Mouse (Mus musculus): Measurements from ENCODE around the gene Fam83g. TPM values are rescaled to one million over a fixed set of nuclear protein-coding genes. Genes with fewer than 3 reads are reported as not detected.

Gene Fam83g
- total RNA-seq, 2 experiments from 2014 or later: 0.07 to 0.24 TPM

DNA sequence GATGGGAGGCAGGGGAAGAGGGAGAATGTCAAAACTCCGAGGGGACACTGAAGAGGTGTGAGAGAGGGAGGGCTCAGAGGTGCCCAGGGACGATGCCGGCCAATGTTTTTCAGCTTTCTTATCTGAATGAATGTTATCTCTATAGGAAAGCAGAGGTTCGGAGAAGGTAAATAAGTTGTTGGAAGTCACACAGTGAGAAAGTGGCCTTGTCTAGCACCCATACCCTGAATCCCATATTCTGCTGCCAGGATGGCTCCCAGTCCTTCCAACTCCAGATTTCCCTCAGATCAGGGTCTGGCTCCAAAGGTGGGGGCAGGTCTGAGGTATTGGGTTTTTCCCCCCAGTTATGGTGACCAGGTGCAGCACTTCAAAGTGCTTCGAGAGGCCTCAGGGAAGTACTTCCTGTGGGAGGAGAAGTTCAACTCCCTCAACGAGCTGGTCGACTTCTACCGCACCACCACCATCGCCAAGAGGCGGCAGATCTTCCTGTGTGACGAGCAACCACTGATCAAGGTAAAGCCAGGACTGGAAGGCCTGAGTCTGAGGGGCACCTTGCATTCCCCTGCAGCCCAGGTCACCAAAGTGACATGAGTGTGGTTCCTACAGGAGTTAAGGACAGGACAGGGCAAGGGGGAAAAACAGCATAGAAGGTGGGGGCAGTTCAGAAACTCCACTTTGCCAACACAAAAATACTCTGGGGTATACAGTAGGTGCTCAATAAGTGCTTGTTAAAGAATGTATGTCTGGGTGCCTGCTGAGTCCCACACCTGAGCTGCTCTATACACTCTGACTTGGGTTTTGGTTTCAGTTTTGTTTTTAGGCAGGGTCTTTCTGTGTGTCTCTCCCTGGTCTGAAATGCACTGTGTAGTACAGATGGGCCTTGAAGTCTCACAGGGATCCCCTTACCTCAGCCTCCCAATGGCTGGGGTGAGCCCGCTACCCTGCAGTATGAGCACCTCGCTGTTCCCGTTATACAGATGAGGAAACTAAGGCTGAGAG lies 14.1 kb upstream of the Fam83g start:
- no peak for DNase-seq
- intact Hi-C loops (cut with DNase I): loop anchor here (5.0 kb wide), 1 partner anchor 42 kb away; no protein-coding TSS in a partner anchor

DNA sequence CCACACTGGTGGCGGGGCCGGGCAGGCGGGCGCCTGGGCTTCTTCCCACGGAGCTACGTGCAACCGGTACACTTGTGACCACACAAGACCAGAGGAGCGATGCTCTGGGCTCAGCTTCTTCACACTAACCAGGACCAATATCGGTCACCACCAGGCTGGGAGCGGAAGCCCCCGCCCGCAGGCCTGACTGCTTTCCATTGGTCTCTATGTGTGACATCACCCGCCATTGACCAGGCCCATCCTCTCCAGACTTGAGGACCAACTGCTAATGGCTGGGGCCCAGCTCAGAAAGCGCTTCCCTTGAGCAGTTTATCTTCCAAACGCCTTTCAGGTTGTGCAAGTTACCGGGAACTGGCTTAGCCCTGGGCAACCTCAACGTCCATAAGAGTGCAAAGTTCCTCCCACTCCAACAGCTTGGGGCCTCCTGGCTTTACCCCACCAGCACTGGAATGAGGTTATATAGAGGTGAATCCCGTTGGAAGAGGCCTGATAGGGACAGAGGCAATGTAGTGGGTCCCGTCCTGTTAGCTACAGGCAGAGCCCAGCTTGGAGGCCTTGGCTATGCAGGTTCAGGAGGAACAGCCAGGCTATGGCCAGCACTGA lies 12.0 kb upstream of the Fam83g start:
- no peak for DNase-seq

DNA sequence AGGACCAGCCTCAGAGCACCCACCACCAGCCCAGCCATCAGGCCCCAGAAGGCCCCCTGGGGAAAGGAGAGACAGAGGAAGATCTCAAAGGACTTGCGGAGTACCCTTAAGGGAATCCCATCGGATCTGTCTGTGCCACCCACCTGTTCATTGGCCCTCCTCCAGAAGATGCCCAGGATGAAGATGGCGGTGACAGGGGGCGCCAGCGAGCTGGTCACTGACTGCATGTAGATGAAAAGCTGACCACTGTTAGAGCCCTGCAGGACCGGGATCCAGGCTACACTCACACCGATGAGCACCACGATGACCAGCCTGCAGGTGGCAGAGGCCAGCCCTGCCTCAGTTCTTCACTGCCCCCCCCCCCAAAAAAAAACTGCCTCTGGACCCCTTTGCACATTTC lies 10.2 kb upstream of the Fam83g start:
- intact Hi-C loops (cut with DNase I): no loop called here

More for the DNA sequence above, 12.0 kb upstream of the Fam83g start:
- intact Hi-C loops (cut with DNase I): no loop called here

DNA sequence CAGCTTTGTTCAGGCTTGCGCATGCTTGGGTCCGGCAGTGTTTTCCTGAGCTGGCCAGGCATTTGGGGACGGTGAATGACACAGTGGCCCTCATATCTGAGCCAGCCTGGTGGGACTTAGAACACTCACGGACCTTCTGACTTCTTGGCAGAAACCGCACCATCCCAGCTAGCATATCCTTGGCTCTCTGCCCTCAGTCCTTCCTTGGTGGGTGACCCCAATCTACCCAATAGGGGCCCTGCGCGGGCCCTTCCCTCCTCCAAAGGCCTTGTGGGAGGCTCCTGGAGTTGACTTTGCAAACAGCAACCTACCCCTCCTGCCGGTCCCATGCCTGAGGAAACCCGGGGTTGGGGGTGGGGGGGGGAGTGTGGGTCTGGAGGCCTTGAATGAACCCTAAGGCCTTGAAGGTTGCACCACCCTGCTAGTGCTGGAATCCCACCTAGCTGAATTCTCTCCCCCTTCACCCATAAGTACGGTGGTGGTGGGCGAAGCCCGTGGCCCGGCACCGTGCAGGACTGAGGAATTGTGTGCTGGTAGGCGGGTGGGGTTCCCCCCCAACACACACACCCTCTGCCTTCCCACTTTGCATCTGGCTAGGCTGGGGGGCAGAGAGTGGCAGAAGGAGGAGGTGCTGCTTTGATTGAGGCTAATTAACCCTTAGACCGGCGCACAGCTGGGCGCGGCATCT lies 9.6 kb upstream of the Fam83g start:
- intact Hi-C loops (cut with DNase I): no loop called here
- no peak for DNase-seq

More for the DNA sequence above, 10.2 kb upstream of the Fam83g start:
- no peak for DNase-seq

DNA sequence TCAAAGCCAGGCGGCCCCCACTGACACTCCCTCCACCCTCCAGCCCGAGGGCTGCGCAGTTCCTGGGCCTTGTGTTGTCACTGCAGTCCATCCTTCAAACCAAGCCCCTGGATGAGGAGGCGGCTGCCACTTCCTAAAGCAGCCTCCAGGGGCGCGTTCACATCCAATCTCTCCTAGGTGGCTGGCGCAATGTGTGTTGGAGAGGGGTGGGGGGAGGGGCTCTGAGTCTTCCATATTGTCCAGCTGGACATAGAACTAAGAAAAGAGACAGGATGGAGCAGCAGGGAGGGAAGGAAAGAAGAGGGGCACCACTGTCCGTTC lies 9.1 kb upstream of the Fam83g start:
- DNase-seq: no peak
- intact Hi-C loops (cut with DNase I): no loop called here

DNA sequence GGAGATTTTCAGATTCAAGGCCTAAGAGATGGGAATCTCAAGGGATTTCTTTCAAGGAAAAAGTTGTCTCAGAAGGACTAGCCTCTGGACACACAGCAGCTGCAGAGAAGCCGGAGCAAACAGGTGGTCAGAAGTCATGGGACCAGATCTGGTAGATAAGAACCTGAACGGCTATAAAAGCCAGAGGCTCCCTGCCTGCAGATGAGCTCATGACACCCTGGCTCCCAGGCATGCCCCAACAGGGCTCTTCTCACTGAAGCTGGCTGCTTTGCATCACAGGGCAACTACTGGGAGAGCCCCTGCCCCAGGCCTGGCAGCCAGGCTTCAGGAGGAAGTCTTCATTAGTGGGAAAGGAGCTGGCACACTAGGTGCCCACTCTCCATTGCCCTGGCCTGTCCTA lies 8.6 kb upstream of the Fam83g start:
- intact Hi-C loops (cut with DNase I): no loop called here
- DNase-seq: no peak

DNA sequence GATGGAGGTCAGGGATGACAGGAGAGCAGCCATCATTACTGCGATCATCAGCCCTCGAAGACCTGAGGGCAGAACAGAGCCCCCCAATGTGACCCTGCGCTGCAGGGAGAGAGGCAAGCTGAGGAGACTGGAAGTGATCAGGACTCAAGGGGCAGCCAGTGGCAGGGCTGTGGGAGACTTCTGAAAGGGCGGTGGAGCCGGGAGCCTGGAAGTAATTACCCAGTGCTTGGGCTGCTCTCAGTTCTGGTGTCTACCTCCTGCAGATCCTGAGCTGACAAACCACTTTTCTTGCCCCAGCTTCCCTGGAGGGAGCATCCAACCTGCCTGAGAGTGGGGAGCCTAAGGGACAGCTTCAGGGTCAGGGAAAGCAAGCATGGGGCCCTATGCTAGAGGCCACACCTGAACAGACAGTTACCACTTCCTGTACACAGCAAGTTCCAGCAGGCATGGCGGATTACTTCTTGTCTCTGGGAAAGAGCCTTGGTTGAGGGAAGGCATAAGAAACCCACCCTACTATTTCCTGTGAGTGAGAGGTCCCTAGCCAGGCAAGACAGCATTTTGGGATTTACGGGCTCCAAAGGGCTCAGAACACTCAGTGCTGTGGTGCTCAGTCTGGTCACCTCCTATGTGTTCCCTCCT lies 7.6 kb upstream of the Fam83g start:
- intact Hi-C loops (cut with DNase I): no loop called here
- no peak for DNase-seq

DNA sequence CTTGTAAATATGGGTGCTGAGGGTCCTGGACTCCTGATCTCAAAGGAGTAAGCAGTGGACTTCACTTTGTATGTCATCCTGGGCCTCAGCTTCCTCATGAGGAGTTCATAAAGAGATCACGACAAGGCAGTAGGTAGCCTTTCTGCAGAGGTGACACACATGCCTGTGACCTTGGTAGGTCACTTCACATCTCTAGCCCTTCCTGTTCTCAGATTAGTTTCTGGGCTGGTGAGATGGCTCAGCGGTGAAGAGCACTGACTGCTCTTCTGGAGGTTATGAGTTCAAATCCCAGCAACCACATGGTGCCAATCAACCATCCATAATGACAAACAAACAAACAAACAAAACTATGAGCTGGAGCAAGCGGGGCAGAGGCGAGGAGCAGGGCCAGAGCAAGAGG lies 6.2 kb upstream of the Fam83g start:
- DNase-seq: no peak
- intact Hi-C loops (cut with DNase I): no loop called here

DNA sequence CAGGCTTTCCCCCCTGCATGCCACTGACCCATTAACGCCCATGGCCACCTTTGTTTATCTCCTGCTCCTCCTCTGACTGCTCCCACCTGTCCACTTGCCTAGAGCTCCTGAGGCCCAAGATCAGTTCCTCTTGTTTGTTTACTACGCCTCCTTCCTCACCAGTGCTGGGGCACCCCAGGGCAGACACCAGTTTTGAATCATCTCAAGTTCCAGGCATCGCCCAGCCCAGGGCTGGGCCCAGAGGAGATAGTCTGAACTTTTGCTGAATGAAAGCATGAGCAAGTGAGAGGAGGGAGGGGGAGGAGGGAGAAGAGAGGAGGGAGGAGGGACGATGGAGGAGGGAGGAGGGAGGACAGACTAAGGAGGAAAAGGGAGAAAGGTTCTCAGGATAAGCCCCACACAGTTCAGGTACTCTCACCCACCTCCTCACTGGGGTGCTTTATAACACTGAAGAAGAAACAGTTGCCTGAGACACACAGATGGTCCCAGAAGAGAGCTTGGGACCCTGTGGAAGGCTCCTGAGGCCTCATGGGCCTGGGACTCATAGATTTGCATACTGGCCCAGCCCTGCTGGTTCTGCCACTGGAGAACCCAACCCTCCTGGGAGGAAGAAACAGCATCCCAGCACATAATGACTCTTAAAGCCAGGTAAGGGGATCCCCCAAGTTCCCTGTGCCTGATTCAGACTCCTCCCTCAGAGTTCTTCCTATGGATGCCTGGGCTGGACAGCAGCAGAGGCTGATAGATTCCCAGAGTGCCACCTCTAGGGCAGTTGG lies 4.6 kb upstream of the Fam83g start:
- no peak for DNase-seq
- intact Hi-C loops (cut with DNase I): no loop called here

DNA sequence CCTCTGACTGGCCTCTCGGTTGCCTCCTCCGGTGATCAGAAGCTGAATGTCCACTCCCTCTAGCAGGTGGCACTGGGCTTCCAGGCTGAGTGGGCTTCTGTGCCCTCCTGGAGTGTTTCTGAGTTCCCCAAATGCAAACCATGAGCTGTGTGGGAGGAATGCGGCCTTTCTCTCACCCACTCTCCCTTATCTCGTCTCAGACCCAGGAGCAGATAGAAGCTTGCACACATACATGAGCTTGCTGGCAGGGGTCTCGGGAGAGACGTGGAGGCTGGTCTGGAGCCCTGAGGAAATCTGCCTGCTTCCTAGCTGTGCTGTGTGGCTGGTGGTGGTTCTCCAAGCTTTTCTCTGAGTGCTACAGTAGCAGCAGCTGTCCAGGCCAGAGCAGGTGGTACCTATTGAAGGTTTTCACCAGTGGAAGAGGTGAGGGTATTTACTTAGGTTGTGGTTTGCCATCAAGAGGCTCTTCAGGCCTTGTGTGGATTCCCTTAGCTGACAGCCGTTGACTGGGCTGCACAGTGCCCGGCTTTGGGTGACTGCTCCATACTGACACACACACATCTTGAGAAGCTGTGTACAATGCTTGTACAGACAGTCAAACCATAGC lies 1.3 kb downstream of the Fam83g start:
- no peak for DNase-seq
- intact Hi-C loops (cut with DNase I): no loop called here

DNA sequence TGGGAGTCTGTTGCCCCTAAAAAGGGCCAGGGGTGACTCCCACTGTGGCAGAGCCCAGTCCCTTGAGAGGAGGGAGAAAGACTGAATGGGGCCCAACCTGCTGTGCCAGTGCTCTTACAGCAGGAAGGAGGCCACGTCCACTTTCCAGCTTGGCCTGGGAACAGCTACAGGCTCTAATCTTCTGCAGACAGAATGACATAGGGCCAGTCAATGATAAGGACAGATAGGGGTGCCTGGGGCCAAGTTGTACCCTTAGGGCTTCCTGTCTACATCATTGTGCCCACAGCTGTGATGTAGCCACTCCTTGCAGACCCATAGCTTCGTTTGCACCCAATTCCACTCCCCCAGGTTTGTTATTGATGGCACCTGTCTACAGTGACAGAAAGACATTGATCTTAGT lies 2.2 kb downstream of the Fam83g start:
- no peak for DNase-seq
- intact Hi-C loops (cut with DNase I): no loop called here

DNA sequence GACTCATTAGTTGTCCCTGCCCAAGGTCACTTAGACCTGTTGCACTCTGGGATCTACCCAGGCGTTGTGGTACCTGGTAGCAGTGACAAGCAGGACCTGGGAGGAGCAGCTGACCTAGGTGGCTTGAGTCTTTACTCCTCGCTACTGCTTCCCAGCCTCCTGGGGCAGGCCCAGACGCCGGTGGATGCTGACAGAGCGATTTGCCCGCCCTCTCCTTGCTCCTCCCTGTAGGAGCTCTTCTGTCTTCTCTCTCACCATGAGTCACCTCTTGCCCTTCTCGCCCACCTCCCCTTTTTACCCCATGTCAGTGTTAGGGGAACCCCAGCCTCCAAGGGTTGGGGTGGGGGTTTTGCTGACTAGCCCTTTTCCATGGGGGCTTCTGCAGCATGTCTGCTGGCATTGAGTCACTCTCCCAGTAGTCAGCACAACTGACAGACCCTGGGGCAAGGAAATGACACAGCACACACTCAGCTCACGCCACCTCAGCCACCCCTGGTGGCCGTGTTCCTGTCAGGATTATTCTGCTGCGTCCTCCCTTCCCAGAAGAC lies 3.1 kb downstream of the Fam83g start:
- intact Hi-C loops (cut with DNase I): no loop called here

DNA sequence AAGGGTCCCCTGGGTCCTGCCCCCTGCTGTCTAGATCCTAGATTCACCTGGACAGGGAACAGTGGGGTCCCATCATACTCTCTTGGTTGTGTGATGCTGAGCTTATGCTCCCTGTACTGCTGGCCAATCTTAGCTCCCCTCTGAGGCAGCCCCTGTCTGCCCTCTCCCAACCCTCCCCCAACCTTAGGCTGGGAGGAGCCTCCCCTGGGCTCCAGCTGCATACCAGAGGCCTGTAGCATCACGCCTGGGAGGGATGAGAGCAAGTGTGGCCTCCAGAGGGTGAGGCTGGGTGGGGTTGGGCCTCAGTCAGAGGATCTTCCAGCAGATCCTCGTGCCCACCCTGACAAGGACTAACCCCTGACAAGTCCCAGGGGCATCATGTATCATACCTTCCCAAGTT lies 3.7 kb downstream of the Fam83g start:
- intact Hi-C loops (cut with DNase I): no loop called here
- DNase-seq: no peak

More for the DNA sequence above, 3.1 kb downstream of the Fam83g start:
- no peak for DNase-seq

DNA sequence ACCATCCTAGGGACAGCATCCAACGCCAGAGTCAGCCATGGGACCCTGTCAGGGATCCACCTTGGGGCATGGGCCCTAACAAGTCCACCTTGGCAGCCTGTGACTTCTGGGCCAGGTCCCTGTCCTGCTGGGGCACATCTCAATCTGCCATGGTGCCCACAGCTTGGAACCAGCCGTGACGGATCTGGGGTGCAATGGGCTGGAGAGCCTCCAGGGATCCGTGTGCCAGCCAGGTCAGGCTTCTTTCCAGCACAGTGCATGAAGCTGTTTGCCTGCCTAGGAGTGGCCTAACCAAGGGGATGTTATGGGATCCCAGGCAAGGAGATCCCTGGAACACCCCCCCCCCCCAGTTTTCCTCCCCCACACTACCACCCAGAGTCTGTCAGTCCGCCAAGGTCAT lies 9.1 kb downstream of the Fam83g start:
- intact Hi-C loops (cut with DNase I): no loop called here
- DNase-seq: no peak

DNA sequence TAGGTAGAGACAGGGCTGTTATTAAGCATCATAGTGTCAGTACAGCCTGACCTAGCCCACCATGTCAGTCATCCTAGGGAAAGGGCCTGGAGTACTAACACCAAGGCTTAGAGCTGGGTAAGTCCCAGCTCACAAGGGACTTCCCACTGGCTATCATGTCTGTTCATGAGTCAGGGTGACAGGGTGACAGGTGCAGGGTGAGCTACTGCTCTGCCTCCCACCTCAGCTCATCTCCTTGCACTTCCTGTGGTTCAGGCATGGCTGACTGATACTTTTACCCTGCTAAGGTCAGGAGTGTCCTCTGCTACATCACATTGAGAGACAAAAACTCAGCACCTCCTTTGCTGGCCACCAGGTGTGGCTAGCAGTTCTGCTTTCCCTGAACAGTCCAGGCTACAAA lies 15.0 kb downstream of the Fam83g start:
- no peak for DNase-seq
- intact Hi-C loops (cut with DNase I): no loop called here

DNA sequence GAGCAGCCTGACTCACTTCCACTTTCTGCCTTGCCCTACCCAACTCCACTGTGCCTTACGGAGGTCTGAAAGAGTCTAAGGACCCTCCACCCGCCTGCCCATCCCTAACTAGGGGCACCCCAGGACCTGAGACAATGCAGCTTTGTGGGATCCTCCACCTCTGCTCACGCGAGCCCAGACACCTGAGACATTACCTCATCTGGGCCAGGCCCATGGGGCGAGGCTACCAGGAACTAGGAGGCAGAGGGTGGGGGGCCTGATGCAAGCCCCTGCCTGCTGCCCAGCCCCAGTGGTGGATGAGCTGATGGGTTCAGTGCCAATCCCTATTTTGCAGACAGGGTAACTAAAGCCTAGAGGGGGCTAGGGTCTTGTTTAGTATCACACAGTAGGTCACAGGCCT lies 15.6 kb downstream of the Fam83g start:
- DNase-seq: no peak
- intact Hi-C loops (cut with DNase I): no loop called here

DNA sequence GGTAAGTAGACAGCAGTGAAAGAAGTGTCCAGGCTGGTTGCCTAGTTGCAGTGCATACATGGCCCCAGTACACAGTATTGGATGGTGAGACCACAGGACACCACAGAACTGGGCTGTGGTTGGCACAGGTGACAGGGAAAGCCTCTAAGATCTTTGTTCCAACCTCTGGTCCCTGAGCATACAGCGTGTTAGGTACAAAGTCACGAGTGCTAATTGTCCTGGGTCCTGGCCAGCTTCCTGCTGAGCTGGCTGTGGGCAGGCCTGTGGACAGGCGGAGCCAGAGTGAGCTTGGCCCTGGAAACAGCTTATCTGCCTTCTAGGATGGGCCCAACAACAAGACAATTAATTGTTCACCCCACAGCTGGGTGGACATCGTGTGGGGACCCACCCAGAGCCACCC lies 16.0 kb downstream of the Fam83g start:
- intact Hi-C loops (cut with DNase I): no loop called here
- peak; percentile 43 to 53 for DNase-seq

DNA sequence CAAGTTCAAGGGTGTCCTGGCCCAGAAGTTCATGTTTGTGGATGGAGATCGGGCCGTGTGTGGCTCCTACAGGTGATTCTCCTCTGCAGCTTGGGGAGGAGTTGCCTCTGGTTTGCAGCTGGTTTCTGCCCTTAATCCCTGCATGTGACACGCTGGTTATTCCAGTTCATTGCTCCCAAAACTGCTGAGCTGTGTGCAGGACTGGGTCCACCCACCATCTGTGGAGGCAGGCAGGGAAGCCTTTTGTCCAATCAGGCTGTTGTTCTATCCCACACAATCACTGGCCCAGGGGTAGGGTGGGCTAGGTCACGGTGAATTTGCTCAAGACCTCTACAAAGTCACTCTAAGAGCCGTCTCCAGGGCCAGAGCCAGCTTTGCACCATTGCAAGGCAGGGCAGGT lies 17.8 kb downstream of the Fam83g start:
- intact Hi-C loops (cut with DNase I): no loop called here
- DNase-seq: no peak

DNA sequence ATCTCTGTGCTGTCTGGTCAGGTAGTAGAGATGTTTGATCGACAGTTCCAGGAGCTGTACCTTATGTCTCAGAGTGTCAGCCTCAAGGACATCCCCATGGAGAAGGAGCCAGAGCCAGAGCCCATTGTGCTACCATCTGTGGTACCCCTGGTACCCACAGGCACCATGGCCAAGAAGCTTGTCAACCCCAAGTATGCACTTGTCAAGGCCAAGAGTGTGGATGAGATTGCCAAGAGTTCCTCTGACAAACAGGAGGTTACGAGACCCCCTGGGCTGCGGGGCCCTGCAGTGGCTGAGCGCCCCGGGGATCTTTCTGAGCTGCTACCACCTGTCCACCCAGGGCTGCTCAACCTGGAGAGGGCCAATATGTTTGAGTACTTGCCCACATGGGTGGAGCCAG lies 18.6 kb downstream of the Fam83g start:
- intact Hi-C loops (cut with DNase I): no loop called here
- DNase-seq: no peak

DNA sequence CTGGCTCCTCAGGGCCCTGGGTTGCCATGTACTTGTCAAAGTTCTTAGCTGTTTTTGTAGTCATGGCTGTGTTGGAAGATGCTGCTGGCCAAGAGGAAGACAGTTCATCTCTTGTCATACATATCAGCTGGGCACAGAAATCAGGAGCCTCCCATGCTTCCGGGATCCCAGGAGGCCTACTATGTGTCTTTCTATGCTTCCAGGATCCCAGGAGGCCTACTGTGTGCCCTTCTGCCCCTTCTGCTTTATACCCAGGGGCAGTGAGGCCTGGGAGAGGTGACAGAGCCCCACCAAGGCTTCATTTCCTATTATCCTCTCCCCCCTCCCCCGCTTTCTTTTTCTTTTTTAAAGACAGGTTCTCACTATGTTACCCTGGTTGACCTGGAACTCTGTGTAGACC lies 21.7 kb downstream of the Fam83g start:
- no peak for DNase-seq
- intact Hi-C loops (cut with DNase I): no loop called here

Data from heart, postnatal 14 days (tissue).